Mouse (Mus musculus): ENCODE data around the gene Fcho2. TPM values are rescaled to one million over a fixed set of nuclear protein-coding genes. Genes with fewer than 3 reads are reported as not detected.

Fcho2 gene
- total RNA-seq, 2 experiments from 2014 or later = 165 to 189 TPM

DNA sequence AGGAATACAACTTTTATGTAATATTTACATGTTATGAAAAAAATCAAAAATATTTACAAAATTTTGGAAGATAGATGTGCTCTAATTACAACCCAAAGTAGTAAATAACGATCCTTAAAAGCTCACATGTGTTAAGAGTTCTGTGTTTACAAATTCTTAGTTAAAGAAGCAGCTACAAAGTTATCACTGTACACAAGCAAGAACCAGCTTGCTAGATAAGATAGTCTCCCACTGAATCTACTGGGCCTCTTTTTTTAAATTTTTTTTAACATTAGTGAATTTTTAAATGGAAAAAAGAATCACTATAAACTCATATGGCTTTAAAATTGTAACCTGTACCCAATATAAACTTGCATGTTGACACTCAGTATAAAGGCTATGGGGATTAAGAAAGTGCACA is 91.8 kb downstream of the Fcho2 start:
- ATAC-seq (replicated peaks; ENCODE audit: low FRiP score, poor library complexity, severe bottlenecking) = no peak

DNA sequence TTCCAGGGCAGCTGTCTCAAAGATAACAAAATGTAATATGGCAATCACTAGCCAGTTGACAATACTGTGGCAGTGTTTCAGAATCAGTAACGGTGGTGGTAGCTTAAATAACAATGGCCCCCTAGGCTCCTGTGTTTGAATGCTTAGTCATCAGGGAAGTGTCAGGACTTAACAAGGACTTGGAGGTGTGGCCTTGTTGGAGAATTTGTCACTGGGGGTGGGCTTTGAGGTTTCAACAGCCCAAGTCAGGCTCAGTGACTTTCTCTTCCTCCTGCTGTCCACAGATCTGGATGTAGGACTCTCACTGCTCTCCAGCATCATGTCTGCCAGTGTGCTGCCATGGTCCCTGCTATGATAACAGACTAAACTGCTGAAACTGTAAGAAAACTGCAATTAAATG is 93.0 kb downstream of the Fcho2 start:
- no peak for ATAC-seq (replicated peaks; ENCODE audit: low FRiP score, poor library complexity, severe bottlenecking)

DNA sequence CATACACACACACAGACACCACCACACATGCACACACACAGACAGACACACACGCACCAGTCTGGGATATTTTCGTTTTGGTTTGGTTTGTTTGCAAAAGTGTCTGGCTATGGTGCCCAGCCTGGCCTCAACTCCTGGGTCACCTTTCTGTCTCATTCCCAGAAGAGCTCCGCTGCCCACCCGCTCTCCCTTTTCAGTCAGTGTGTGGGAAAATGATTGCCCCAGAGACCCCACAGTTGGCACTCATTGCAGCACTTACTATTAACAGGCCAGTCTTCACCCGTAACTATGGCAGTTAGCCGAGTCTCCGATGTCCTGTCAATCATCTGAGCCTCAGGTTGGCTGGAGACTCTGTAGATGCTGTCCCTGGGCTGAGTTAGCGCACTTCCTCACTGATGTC is 99.1 kb downstream of the Fcho2 start:
- ATAC-seq (replicated peaks; ENCODE audit: low FRiP score, poor library complexity, severe bottlenecking) = no peak

DNA sequence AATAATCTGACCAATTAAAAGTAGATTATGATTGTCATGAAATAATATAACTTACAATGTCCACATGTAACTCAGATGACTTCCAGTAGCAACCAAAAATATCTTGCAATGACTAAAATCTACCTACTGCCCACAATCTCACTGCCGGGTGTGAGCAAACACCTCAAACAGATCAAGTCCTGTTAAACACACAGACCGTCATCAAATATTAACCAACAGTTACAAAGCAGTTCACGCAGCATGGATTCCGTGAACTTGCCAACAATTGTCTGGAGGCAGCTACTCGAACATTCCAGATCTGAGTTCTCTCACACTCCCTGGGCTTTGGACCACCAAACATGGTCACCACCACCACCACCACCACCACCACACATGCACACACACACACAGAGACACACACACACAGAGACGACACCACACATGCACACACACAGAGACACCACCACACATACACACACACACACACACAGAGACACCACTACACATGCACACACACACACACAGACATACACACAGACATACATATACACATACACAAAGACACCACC is 99.7 kb downstream of the Fcho2 start:
- no peak for ATAC-seq (replicated peaks; ENCODE audit: low FRiP score, poor library complexity, severe bottlenecking)

DNA sequence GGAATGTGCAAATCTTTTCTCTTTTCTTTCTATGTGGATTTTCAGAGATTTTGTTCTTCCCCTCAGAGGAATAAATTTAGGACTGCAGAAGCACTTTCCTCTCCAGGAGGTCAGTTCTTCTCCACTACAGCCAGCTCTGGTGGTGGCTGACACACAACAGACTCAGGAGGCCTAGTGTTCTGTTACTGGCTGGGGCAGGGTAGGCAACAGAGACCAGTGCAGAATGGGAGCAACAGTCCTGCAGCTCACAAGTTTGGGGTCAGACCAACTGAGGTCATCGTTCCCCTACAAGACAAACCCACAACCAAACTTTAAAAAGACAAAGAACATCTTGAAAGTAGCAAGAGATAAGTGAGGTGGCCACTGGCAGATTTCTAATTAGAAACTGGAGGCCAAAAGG is 104.6 kb downstream of the Fcho2 start:
- ATAC-seq (replicated peaks; ENCODE audit: low FRiP score, poor library complexity, severe bottlenecking) = no peak

DNA sequence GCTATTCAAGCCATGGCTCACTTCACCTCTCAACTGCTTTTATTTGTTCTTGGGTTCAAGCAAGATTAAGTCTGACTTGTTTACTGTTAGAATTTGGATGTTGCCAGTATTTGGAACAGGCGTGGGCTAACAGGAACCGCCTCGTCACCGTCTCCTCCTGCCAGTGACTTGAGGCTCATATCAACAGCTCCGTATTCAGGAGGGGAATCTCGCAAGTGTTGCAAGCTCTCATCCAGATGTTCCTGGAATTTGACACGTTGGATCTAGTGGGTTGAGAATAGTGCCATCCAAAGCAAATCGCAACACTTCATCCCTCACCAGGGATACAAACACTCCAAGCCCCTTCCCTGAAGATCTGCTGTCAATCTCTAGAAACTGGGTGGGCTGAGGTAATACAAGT is 105.0 kb downstream of the Fcho2 start:
- ATAC-seq (replicated peaks; ENCODE audit: low FRiP score, poor library complexity, severe bottlenecking) = no peak

DNA sequence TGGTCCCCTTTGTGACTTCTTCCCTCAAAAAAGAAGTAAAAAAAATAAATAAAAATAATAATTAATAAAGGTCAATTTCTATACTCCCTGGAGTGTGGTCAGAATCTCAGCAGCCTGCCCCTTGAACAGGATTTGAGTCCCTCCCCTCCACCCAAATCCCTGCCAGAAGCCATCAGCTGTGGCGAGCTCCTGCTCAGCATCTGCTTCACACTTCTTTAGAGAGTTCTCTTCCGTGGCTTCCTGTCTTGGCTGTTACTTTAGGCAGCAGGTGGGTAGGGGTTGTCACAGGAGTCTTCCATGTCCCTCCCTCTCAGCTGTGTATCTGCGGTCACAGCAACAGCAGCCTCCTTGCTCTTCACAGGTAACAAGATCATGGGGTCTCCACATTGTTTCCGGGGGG is 109.7 kb downstream of the Fcho2 start:
- no peak for ATAC-seq (replicated peaks; ENCODE audit: low FRiP score, poor library complexity, severe bottlenecking)

DNA sequence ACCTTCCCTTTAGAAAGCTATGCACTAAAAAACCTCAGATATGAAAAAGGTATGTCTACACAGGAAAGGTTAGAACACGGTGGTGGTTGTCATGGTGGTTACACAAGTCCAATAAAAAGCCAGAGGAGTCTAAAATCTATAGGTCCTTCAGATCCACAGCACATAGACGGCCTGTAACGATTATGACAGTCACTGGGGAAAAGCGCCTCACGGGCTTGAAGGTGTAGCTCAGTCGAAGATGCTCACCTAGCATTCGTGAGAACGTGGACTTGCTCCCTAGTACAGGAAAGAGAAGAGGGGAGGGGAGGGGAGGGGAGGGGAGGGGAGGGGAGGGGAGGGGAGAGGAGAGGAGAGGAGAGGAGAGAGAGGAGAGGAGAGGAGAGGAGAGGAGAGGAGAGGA is 111.5 kb downstream of the Fcho2 start:
- no peak for ATAC-seq (replicated peaks; ENCODE audit: low FRiP score, poor library complexity, severe bottlenecking)

DNA sequence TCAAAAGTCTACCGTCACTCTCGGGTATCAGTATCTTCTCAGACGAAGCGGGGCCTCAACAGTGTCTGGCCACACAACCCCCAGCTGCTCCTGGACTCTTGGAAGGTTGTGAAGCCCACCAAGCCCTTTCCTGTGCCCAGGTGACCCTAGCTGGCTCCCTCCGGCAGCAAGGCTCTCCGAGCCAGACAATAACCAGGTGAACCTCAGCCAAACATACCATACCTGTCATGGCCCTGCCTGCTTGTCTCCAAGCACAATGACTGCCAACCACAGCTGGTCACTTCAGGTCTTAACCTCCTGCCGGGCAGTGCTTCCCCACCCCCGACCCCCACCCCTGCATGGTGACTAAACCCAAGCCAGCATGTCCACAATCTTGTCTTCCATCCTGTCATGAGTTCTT is 112.9 kb downstream of the Fcho2 start:
- ATAC-seq (replicated peaks; ENCODE audit: low FRiP score, poor library complexity, severe bottlenecking) = no peak

DNA sequence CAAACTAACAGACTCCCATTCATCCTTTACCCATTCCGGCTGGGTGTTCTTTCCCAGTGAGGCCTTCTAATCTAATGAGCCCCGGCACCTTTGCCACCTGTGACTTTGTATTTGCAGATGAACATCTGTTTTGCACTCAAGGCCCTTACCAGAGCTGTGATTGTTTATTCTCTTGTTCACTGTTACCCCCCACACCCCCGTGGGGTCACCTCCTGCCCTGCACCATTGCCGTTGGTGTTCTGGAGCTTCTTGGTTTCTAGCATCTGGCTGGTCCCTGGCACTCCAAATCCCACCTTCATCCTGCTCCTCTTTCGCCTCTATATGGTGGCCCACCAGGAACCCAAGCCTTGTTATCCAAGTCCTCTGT is 114.0 kb downstream of the Fcho2 start:
- ATAC-seq (replicated peaks; ENCODE audit: low FRiP score, poor library complexity, severe bottlenecking) = no peak

DNA sequence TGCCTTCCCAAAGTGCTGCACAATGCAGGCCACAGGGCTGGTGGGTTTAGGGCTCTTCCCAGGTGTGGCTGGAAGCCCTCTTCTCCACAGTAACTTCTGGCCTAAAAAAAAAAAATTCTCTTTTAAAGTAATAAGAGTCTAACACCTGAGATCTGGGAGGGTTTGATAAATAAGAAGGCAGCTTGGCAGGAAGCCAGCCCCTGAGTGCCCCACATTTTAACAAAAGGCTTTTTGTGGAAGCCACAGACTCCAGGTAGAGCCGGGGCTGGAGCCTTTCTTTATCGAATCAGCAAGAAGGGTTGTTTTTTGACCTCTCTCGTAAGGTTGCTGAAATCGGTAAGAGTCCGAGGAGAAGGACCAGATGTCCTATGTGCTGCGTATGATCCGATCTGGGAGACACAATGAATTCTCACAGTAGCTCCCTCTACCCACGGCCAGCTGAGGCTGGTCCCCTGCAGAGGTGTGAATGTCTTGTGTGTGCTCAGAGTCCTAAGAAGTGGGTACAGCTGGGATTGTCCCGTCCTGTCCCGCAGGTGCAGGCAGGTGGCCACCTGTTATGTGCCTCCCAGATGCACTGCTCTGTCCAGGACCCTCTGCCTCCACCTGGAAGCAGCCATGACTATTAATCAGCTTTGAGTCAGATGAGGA is 114.5 kb downstream of the Fcho2 start:
- no peak for ATAC-seq (replicated peaks; ENCODE audit: low FRiP score, poor library complexity, severe bottlenecking)

DNA sequence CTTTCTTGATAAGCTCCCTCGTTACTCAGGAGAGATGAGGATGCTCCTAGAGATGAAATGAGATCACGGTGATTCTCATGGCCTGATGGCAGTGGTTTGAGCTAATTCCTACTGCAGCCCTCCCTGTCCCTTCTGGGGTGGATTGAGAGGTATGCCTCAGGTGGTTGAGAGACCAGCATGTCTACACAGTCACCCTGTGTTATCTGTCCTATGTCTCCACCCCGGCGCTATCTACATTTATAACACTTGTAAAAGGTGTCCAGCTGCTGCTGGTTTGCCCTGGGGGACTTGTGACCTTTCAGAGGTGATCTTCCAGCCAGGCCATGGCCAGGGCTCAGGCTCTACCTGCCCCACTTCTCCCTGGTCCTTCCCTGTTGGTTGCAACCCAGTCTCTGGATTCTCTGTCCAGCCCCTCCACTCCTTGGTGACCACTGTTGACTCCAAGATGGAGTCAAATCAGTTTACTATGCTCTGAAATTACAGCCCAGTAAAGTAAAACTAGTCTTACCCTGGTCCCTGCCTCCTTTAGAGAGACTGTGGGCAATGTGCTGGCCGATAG is 115.2 kb downstream of the Fcho2 start:
- no peak for ATAC-seq (replicated peaks; ENCODE audit: low FRiP score, poor library complexity, severe bottlenecking)

DNA sequence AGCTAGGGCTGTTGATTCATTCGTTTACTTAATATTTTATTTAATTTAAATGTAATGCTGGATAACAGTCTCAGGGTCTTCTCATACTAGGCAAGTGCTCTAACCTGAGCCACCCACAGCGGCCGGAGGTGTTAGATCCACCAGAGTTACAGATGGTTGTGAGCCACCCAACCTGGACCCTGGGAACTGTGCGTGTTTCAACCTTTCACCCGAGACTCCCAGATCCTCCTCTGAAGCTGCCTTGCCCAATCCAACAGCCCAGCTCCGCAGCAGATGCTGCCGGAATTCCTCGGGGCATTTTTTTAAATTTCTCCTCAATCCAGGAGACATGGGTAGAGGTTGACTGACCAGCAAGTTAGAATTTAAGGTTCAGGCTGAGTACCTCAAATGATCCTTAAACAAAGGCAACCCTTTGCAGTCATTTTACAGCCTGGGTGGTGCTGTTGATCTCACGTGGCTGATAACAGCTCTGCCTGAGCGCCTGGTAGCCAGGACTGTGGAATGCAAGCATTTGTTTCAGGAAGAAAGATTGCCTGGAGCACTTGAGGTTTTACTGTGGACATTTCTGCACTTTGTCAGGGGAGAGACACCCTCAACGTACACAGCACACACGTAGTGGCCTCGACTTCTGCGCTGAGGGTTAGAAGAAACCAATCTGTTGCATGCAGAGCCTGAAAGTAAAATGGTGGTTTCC is 116.1 kb downstream of the Fcho2 start:
- ATAC-seq (replicated peaks; ENCODE audit: low FRiP score, poor library complexity, severe bottlenecking) = no peak

DNA sequence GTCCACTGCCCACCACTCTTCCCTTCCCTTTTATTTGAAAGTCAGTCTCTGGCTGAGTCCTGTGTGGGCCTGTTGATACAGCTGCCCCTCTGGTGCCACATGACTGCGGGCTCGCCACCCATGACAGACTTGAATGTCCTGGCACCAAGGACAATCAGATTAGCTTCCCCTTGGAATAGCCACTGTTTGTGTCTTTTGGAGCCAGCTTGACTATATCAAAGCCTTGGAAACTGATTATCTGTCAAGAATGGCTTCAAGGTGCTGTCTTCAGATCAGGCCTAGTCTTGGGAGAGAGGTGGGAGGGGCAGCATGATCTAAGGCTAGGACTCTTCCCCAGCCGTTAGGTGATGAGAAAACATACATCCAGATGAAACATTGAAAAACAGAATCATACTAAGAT is 118.5 kb downstream of the Fcho2 start:
- no peak for ATAC-seq (replicated peaks; ENCODE audit: low FRiP score, poor library complexity, severe bottlenecking)

DNA sequence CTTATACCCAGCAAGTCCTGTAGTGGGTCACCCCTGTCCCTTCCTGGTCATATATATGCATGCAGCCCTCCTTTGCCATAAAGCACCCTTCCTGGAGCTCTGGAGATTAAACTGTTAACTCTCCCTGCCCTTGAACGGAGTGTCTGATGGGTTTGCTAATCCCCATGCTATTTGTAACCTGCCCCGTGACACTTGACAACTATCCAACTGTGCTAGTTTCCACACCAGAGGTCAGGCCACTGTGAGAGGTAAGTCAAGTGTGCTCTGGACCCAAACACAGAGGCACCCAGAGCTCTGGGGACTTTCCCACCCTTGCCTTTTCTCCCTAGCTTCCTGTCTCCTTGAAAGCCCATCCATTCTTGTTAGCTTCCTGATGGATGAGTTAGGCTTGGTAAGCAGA is 119.7 kb downstream of the Fcho2 start:
- ATAC-seq (replicated peaks; ENCODE audit: low FRiP score, poor library complexity, severe bottlenecking) = no peak

DNA sequence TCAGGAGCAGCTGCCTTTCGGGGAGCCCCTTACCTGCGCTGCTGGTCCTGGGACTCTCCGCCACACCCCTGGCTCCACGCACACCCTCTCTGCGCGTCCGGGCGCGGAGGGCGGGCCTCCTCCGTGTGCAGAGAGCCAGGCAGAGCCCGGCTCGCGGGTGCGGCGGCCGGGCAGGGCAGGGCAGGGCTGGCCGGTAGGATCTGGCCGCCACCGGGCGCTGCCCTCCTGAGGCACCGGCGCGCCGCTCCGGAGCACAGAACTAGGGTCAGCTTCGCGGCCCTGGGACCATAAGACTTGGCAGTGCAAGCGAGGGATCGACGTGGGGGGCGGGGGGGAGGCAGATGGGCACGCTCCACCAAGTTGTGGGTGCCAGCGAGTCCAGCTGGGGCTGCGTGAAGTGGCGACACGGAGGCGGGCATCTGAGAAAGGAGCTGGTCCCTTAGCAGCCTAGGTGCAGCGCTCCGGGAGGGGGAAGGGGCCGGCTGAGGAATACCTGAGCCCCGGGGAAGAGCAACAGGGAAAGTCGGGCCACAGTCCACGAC is 120.4 kb downstream of the Fcho2 start, which contains the start of gene Tmem171:
Tmem171 (minus strand) TSS at position 62 of the 542 bp plus-strand sequence.
- ATAC-seq (replicated peaks; ENCODE audit: low FRiP score, poor library complexity, severe bottlenecking) = no peak

DNA sequence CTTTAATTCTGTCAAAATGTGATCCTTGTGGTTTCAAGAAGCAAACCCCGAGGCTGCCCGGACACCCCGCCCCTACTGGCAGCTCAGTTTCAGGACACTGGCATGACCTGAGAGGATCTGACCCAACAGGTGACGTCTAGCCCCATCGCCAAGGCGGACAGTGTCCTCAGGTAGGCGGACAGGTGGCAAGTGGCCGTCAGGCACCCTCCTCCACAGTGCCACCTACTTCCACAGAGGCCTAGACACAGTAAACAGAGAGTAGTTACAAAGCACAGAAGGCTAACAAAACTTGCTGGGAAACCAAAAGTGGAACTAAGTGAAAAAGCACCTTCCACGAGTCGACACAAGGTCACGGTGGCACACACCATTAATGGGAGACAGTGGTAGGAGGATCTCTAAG is 121.9 kb downstream of the Fcho2 start:
- no peak for ATAC-seq (replicated peaks; ENCODE audit: low FRiP score, poor library complexity, severe bottlenecking)

DNA sequence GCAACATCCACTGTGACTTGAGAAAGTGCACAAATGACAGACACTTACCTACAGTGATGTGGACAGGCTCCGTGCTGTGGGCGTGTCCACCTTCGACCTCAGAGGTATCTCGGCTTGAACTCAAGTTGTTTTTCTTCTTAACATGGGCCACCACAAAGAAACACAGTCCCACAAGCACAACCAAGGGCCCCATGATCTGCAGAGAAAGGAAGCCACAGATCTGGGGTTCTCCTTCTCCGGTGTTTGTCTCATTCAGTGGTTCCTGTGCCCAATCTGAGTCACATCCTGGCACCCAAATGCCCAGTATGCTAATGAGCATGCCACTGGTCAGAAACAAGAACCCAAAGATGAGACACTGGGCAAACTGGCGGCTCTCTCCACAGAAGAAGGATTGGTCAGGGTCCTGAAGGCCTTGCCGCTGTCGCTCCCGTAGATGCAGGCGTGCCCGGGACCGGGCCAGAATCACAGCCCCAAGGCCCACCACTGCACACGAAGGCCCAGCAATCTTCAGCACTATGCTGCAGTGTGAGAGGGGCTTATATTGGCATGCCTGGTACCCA is 123.2 kb downstream of the Fcho2 start:
- ATAC-seq (replicated peaks; ENCODE audit: low FRiP score, poor library complexity, severe bottlenecking) = no peak

DNA sequence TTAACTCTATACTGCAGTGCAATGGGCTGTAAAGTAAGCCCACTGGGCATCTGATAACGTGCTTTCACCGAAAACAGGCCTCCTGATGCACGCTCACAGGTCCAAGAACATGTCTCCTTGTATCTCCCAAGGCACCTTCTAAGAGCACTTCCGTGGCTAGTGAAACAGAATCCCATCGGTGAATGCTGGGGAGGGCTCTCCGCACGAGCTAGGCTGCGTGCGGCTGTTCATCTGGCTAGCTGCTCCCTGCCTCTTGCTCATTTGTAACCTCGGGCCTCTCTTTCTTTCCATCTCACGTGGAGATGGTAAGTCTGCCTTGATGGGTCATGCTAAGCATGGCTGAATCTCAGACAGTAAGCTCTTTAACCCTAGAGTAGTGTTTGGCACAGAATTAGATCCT is 124.4 kb downstream of the Fcho2 start:
- no peak for ATAC-seq (replicated peaks; ENCODE audit: low FRiP score, poor library complexity, severe bottlenecking)

DNA sequence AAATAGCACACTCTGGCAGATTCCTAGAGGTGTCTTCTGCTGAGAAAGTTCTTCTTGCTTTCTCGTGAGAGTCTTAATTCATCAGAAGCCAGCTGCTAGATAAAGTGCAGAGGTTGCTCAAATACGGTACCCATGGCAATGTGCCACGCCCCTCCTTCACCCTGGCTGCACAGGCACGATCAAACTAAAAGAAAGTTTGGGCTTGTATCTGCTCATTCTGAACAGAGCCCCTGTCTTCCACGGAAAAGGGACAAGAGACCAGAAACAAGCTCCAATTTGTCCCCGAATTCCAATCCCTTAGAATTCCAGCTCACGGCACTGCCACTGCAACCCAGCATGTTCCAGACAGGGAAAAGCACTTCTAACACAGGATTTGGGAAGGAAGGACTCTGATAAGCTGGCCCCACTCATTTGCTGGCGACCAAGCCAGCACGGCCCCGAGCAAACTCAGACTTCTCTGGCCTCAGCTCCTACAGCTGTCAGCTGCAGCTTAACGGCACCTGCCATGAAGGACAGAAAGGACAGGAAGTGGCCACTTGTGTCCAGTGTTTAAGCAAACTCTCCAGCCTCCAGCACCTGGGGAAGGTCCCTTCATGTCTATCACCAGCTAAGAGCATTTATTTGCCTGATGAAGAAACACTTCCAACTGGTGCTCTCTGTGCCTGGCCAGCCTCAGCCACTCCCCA is 125.5 kb downstream of the Fcho2 start:
- ATAC-seq (replicated peaks; ENCODE audit: low FRiP score, poor library complexity, severe bottlenecking) = no peak
